Mouse (Mus musculus) retina, postnatal 1 day (tissue): ENCODE measurements around the gene Nr2e1.

Source experiments
- DNase-seq: peaks from one replicate; pipeline ENCODE4 v3.0.0-alpha.2; 2012

Gene Nr2e1

GRCm38 (mm10) chr10:42587961-42588750, 4.7 kb upstream of the Nr2e1 start:
- DNase-seq = peak; percentile 10

GRCm38 (mm10) chr10:42585596-42586305, 2.3 kb upstream of the Nr2e1 start:
- no peak for DNase-seq

DNA sequence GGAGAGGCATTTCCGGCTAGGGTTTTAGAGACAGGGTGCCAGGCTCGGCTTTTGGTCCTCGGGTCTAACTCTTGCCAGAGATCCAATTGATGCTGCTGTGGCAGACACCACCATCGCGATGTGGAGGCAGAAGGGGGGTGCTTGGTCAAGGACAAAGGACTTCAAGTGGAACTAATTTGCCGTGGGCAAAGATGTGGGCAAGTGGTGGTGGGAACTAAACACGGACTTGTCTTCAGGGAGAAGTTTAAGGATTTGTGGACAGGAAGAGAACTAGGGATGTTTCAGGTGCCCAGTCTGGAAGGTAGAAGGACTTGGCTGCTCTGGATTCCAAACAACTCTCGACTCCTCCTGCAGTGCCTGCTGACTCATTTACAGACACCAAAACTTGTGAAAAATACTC, 1.7 kb upstream of the Nr2e1 start:
- DNase-seq = no peak

DNA sequence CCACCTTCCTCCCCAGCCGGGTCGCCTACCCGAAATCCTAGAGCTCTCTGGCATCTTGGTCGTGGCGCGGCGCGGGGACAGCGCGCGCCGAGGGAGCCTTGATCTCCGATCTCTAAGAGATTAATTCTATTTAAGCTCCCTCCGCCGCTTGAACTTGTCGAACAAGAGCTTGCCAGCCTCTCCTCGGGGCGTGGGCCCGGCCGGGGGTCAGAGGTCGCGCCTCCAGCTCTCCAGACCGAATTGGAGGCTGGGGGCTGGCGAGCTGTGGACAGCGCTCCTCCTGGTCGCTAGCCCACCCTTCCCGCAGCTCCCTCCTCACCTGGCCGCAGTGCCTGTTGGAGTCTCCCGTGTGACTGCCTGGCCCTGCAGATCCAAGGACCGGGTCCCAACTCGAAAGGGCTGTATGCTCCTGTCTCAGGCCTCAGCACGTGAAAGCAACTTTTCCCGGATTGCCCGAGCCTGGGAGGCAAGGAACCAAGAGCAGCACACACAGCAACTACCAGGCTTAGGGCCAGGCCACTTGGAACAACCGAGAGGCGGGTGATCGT, 1.1 kb upstream of the Nr2e1 start:
- peak; percentile 67 for DNase-seq

- DNase-seq = no peak
These were observed 537 bp upstream of the Nr2e1 start for GRCm38 (mm10) chr10:42583902-42584435.

- no peak for DNase-seq
These were observed 794 bp downstream of the Nr2e1 start for GRCm38 (mm10) chr10:42582566-42583110.

- peak; percentile 62 for DNase-seq
These were observed 1.5 kb downstream of the Nr2e1 start for GRCm38 (mm10) chr10:42581694-42582565.

GRCm38 (mm10) chr10:42580951-42581277, 2.5 kb downstream of the Nr2e1 start:
- no peak for DNase-seq

DNA sequence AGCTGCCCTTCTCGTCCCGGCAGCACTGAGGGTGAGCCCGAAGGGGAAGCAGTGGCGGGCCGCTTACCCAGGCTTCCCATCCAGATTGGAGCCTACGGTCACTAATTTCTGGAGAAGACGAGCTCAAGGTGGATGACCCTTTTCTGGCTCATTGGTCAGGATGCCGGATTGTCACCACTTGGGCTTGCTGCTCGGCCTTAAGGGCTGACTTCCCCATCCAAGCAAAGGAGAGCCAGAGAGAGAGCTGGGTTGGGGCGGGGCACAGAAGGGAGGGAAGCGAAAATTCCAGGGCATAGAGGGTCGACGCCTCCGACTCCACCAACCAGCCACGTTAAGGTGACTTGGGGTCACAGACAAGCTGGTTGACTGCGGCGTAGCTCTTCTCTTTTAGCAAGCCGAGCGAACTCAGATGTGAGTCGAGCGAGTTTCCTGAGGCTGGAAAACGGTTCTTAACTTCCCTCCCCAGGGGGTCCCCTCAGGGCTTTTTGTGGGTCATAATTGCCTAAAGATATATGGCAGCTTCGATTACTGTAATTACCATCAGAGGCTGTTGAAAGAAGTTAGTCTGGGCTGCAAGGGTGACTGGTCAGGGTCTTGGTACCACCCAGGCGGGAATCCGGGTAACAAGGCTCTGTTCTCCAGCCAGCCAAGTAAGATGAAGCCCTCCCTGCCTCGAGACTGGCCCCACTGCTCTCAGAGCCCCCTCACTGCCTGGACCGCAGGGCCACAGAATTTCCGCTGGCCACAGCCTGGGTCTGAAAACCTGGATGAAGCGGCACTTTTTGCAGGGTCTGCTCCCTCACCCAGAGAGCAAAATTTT, 3.1 kb downstream of the Nr2e1 start:
- peak; percentile 94 for DNase-seq

DNA sequence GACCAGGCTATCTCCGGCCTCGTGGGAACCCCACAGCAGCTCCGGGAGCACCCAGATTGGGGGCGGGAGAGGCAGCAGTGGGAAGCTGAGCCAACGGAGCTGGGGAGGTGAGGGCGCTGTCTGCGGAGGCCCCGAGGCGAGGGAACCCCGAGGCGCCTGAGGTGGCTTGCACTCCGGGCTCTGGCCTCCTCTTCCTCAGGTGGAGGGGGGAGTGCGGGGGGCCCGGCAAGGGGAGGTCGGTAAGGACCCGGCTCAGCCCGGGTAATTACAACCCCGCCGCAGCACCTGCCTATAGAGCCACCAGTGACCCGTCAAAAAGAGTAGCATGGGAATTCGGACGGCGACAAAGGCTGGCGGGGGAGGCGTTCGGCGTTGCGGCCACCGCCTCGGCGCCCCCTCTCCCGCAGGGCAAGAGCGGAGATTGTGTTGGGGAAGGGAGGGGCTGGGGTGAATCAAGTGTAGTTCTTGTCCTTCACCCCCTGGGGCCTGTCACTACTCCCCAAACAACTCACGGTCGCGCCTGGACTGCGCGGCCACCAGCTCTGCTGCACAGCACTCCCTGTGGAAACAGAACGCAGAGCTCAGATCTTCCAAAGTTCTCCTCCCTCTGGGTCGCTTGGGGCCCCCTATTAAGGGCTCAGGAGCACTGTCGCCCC, 3.8 kb downstream of the Nr2e1 start:
- peak; percentile 85 for DNase-seq

DNA sequence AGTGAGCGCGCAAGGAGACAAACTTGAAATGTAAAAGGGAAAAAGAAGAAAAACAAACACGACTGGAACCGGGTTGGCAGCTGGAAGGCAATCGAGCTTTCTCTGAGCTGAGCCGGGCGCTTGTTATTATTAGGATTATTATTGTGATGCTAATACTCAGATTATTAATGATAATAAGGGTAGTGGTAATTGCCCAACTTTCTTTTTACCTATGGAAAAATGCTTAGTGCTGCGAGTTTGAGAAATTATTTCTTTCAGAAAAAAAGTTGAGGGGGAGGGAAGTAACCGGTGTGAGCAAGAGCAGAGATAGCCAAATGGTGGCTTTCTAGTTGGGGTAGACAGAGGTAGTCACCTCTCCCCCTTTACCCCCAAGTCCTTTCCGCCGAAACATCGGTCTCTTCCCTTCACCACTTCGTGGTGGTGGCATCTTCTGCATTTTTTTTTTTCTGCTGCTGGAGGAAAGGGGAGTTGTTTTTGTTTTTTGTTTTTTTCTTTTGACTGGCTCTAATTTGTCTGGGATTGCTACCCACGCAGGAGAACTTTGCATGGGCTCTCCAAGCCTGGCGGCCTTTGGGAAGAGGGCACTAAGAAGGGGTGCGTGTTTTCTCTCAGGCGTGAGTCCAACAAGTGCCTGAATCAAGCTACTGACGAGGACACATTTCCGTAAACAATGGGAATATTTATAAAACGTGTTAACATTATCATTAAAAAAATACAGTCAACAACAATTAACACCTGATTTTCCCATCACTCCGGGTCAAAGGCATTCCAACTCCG, 4.5 kb downstream of the Nr2e1 start:
- DNase-seq = no peak

- DNase-seq = no peak
These were observed 5.2 kb downstream of the Nr2e1 start for GRCm38 (mm10) chr10:42578281-42578675.

GRCm38 (mm10) chr10:42577525-42578280, 5.7 kb downstream of the Nr2e1 start:
- DNase-seq = no peak

DNA sequence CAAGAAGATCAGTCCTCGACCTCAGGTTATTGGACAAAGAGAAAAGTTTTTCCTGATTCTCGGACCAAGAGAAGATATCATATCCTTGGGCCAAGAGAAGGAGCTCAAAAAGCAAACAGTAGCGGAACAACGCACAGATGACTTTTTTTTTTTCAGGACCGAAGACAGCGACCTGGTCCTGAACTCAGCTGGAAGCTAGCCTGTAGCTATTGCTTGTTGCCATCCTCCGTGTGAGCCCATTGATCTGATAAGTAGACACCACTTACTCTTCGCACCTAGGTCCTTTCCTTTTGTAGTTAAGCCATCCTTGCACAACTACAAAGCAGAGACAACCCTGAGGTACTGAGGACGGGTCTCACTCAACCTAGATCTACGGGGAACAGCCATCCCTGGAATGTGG, 8.8 kb downstream of the Nr2e1 start:
- DNase-seq = no peak

- DNase-seq = no peak
These were observed 10.5 kb downstream of the Nr2e1 start for GRCm38 (mm10) chr10:42572971-42573370.

GRCm38 (mm10) chr10:42572567-42572966, 10.9 kb downstream of the Nr2e1 start:
- DNase-seq = peak; percentile 57

GRCm38 (mm10) chr10:42562272-42562671, 21.2 kb downstream of the Nr2e1 start:
- DNase-seq = no peak

DNA sequence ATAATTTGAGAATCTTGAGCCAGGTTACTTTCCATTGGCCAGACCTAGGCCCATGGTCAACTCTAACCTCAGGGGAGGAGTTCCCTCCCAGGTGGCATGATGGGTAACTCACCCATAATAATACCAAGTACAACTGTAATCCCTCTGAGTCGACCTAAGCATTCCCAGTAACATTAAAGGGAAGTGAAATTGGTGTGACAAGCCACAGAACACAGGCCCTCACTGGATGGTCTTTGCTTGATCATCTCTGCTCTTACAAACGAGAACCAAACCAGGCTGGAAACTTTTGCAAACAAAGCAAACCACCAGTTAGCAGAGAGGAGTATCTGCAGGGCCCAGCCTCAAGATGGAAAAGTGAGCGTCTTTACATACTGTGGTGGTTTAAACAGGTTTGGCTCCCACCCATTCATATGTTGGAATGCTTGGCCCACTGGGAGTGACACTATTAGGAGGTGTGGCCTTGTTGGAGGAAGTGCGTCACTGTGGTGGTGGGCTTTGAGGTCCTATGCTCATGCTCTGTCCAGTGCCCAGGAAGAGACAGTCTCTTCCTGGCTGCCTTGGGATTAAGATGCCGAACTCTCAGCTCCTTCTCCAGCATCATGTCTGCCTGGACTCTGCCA, 23.7 kb downstream of the Nr2e1 start:
- no peak for DNase-seq

- DNase-seq = no peak
These were observed 36.9 kb downstream of the Nr2e1 start for GRCm38 (mm10) chr10:42546507-42546906.
